Mouse (Mus musculus): ENCODE measurements around the gene Apoc2.

Gene Apoc2

DNA sequence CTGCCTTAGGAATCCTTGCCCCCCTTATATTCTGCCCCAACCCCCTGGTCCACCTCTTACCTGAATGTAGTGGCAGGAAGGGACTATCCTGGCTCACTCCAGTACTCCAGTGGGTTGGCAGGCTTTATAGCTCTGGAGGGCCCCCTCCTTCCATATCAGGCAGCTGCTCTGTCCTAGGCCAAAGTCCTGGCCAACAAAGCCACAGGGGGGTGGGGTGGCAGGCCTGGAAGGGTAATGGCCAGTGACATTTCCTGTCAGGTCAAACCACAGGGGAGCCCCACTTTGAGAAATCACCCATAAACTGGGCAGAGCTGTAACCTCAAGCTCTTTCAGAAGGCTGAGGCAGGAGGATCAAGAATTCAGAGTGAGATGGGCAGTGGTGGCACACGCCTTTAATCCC, 1.1 kb downstream of the Apoc2 start:
- no peak for DNase-seq

DNA sequence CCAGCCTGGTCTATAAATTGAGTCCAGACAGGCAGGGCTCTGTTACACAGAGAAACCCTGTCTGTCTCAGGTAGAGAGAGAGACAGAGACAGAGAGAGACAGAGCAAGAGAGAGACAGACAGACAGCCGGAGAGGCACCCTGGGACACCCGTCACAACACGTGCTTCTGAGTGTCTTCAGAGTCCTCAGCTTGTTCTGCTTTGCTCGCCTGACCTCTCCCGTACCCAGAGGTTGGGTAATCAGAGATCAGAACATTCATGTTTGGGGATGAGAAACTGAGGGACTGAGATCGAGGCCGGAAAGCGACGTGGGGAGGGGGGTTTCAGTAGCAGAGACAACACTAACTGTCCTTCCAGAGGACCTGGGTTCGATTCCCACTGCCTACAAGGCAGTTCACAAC, 1.9 kb downstream of the Apoc2 start:
- no peak for DNase-seq

DNA sequence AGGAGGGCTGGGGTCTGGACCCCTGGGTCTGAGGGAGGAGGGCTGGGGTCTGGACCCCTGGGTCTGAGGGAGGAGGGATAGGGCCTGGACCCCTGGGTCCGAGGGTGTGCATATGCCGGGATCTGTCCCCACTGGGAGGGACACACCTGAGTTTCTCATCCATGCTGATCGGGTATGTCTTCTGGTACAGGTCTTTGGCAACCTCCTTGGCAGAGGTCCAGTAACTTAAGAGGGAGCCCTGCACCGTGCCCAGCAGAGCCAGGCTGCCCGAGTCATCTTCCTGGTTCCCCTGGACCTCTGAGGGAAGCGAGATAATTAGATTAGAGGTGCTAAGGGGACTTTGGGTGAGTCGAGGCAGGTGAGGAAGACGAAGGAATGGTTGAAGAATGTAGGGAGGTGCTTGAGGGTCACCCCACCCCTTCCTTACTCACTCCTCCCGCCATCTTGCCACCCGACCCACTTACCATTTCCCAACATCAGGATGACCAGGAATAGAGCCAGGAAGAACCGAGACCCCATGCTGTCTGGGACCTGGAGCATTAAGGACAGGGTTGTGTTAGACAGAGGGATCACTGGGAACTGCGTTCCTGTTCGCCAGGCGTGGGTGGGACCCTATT, 4.5 kb downstream of the Apoc2 start:
- no peak for DNase-seq

DNA sequence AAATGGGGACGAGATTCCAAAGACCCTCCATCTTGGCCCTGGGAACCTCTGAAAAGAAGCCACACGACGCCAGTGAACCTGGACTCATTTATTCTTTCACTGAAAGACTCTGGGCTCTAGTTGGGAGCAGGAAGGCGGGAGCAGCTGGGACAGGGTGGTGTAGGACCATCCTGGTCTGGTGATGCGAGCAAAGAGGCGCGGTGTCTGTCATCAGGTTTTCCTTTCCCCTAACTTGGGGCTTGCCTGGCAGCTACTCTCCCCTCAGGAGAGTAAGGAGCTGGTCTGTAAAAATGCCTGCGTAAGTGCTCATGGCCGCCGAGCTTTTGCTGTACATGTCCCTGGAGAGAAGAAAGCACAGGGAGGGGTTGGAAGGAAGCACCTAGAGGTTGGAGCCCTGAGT, 6.2 kb downstream of the Apoc2 start:
- no peak for DNase-seq

- DNase-seq, result peak; percentile 93
Measured at GRCm38 (mm10) chr7:19668947-19669721, 8.6 kb downstream of the Apoc2 start.

- no peak for DNase-seq
Measured at GRCm38 (mm10) chr7:19667434-19667833, 10.3 kb downstream of the Apoc2 start.

- DNase-seq, result peak; percentile 32
Measured at GRCm38 (mm10) chr7:19666750-19667149, 11.0 kb downstream of the Apoc2 start.

DNA sequence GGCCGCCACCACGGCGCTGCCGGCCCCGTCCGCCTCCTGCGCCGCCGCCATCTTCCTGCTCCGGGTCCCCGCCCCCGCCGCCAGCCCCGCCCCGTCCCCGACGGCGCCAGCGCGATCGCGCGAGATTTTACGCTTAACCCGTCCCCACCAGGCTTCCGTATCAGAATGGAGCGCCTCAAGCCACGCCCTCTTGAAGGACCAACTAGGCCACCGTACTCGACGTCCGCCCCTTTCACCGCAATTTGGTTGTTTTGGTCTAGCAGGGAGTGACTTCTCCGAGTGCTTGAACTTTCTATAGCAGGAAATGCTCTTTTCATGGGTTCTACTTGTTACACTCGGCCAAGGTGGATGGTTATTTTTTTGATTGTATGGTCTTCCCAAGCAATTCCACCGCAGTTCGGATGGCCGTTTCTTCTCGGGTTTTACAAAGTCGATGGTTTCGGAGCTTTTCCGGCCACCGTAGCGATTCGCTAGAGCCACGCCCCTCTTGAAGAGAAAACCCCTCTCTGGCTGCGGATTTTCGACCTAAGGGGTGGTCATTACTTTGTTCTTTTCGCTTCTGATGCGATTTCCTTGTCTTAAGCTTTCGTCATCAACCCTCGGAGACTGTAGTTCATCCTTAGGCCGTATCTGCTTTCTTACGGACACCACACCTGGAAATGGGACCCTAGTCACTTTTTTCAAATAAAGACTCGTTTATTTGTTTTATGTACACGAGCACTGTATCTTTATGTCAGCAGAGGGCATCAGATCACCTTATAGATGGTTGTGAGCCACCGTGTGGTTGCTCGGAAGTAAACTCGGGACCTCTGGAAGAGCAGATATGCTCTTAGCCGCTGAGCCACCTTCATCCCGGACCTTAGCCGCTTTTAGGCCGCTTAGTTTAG, 12.5 kb downstream of the Apoc2 start, which contains the start of gene Clptm1:
Clptm1 (minus strand) TSS at position 79 of the 887 bp plus-strand sequence.
- peak; percentile 97 for DNase-seq

DNA sequence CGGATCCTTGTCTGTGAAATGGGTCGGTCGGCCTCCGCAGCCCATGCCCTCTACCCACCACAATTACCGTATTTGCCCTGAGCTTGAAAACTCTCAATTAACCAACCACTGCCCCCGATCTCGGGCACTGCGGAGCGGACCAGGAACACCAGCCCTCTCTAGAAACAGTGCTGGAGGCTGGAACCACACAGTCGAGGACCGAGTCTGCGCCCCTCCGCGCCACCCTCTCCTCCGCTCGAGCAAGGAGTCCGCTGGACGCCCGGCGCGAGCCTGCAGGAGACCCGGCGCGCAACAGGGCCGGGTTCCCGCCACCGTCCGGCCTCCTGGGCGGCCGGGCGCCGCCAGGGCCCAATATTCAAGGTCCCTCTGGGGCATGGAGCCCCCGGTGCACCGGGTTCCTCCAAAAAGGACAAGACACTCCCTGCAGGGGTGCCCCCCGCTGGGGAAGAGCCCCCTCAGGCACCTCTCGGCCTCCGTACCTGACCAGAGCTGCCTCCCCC, 13.2 kb downstream of the Apoc2 start:
- no peak for DNase-seq

- DNase-seq, result peak; percentile 67
Measured at GRCm38 (mm10) chr7:19663940-19664339, 13.8 kb downstream of the Apoc2 start.

GRCm38 (mm10) chr7:19652614-19653013, 25.1 kb downstream of the Apoc2 start:
- no peak for DNase-seq

DNA sequence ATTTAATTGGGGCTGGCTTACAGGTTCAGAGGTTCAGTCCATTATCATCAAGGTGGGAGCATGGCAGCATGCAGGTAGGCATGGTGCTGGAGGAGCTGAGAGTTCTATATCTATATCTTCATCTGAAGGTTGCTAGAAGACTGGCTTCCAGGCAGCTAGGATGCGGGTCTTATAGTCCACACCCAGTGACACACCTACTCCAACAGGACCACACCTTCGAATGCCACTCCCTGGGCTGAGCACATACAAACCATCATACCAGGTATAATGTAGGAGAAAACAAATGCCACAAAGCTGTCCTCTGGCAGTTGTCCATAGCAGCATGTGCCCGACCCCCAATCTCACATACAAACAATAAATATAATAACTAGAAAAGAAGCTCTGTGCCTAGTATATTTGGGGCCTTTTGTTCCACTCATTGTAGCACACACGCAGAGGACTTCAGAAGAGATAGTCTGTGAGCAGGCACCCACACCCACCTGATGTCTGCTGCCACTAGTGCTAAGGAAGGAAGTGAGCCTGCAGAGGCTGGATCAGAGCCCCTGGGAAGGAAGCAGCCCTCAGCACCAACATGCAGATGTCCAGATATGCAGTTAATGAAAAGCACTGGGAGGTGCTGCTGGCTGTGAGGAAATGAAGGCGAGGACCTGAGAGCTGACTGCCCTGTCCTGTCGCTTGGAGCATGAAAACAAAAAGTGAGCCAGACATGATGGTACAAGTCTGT, 26.5 kb downstream of the Apoc2 start:
- DNase-seq, result no peak

DNA sequence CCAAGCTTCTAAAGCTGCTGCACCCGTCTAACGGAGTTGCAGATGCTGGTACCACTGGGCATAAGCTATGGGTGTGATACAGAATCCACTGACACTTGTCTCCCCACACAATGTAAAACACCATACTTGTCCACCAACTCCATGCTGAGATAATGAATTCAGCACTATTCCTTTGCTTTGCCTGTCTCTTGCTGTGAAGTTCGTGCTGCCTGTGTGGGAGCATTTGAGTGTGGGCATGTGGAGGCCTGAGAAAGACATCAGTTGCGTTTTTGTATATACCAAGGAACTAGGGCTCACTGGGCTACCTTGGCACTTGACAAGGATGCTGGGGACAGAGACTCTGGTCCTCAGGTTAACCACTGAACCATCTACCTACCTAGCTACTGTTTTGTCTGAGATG, 36.5 kb downstream of the Apoc2 start:
- no peak for DNase-seq

DNA sequence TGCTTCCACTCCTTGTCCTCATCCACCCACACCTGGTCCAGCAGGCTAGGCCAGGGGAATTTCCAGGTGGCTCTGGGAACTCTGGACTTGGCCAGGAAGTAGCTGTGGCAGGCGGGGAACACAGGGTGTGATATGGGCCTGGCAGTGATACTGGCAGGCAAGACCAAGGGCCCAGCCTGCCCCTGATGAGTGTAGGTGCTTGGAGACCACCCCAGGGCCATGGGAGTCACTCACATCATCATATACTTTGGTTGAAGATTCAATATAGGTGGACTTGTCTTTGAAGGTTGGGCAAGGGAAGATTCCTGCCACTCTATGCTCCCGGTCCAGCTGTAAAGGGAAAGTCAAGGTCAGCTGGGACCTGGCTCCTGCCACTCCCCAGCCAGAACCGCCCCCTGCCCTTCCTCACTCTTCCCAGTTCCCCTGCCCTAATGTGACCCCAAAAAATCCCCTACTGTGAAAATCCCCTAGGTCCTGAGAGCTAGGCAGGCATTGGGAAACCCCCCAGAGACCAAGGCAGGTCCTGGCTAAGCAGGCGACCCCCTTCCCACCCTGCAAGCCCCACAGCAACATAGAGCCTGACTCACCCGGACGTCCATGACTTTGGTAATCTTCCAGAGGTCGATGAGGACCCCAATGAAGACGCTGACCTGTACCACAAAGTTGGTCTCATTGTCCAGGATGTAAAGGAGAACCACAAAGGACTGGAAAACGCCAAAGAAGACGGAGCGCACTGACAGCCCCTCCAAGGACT, 42.5 kb downstream of the Apoc2 start:
- no peak for DNase-seq

DNA sequence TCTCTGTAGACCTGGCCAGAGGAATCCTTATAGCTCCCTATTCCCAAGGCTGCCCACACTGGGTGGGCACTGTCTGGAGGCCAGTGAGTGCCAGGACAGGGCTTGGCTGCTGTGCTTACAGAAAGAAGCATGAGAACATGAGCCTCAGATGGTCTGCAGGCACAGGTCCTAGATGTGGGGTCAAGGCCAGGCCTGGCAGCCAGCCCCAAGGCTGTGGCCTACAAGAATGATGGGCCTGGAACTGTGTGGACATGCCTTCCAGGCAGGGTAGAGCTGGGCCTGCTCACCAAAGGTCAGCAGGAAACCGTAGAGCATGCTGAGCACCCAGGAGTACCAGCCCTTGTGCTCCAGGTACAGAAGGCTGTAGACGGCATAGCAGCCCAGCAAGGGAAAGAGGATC, 43.1 kb downstream of the Apoc2 start:
- DNase-seq, result no peak

- no peak for DNase-seq
Measured at GRCm38 (mm10) chr7:19633855-19634254, 43.9 kb downstream of the Apoc2 start.

GRCm38 (mm10) chr7:19633197-19633596, 44.5 kb downstream of the Apoc2 start:
- DNase-seq, result no peak

- DNase-seq, result no peak
Measured at GRCm38 (mm10) chr7:19632720-19633119, 45.0 kb downstream of the Apoc2 start.

DNA sequence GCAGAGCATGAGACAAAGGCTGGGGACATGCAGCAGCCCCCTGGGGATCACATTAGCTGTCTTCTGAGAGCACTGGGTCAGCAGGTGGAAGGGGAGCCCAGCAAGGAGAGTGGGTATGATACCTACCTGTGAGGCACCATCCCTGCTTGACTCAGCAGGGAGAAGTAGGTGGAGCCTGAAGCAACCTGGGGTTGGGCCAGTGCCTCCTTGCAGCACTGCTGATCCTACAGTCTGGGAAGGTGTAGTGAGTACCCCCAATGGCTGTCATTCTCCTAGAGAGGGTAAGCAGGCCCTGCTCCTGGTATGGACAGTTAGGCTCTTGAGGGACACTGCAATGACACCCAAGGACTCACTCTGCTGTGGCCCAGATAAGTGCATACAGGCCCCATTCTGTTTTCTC, 45.5 kb downstream of the Apoc2 start:
- DNase-seq, result no peak

DNA sequence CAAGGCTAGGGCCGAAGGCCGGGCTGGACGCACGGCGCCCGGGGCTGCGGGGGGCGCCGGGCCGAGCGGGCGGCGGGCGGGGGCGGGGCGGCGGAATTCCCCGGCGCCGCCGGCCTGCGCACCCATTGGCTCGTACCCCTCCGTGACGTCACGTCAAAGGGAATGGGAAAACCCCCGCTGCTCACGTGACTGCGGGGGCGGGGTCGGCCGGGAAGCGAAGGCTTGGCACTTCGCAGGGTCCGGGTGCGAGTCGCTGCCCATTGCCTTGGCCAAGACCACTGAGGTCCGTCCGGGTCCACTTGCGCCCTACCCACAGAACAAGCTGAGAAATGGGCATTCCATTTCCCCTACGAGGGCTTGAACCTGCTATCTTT, 48.4 kb downstream of the Apoc2 start, which contains the start of gene Relb:
Relb (minus strand) TSS at position 78 of the 374 bp plus-strand sequence.
- DNase-seq, result peak; percentile 86

- DNase-seq, result peak; percentile 87
Measured at GRCm38 (mm10) chr7:19628536-19629360, 49.0 kb downstream of the Apoc2 start.

All from cerebellum, adult 9-11 months (tissue).